Mouse (Mus musculus) thymus, postnatal 0 days (tissue): Measurements from ENCODE around the gene Pkig. TPM values are rescaled to one million over a fixed set of nuclear protein-coding genes. Genes with fewer than 3 reads are reported as not detected.
"Not testable (repeated sequence)": the region's sequence is repeated elsewhere in the genome, so short reads cannot be mapped to it uniquely, and the experiment has no call there.

Experiments used
- DNase-seq: peaks from one replicate; pipeline ENCODE4 v3.0.0-alpha.2; 2015; ENCODE audit warnings: low spot score
- polyA plus RNA-seq: library from polyadenylated mRNA; unstranded; fragments of >200 nt; fragmentation: Nextera tagmentation; extraction: Ambion mirVana; gene quantifications from 2 replicates; pipeline ENCODE4 v1.2.1, GENCODE M21; 2015

The Pkig gene
- polyA plus RNA-seq = 63.5 and 66.1 TPM in 2 replicates

GRCm38 (mm10) chr2:163657975-163658886, at the start of gene Pkig:
TSS of gene Pkig (plus strand) at chr2:163658386.
- DNase-seq = peak; percentile 88

- no peak for DNase-seq
Observed at GRCm38 (mm10) chr2:163609281-163609975, 48.8 kb upstream of the Pkig start.

GRCm38 (mm10) chr2:163611176-163611575, 47.0 kb upstream of the Pkig start:
- DNase-seq = no peak

- DNase-seq = no peak
Observed at GRCm38 (mm10) chr2:163613206-163613605, 45.0 kb upstream of the Pkig start.

- DNase-seq = no peak
Observed at GRCm38 (mm10) chr2:163613990-163614389, 44.2 kb upstream of the Pkig start.

- DNase-seq = no peak
Observed at GRCm38 (mm10) chr2:163615401-163615800, 42.8 kb upstream of the Pkig start.

GRCm38 (mm10) chr2:163615906-163616651, 42.1 kb upstream of the Pkig start:
- no peak for DNase-seq

GRCm38 (mm10) chr2:163616652-163617227, 41.4 kb upstream of the Pkig start:
- no peak for DNase-seq

GRCm38 (mm10) chr2:163617232-163617863, 40.8 kb upstream of the Pkig start:
- DNase-seq = no peak

GRCm38 (mm10) chr2:163617874-163618273, 40.3 kb upstream of the Pkig start:
- no peak for DNase-seq

GRCm38 (mm10) chr2:163620451-163620850, 37.7 kb upstream of the Pkig start:
- DNase-seq = no peak

- not testable (repeated sequence) for DNase-seq
Observed at GRCm38 (mm10) chr2:163621401-163621800, 36.8 kb upstream of the Pkig start.

- DNase-seq = no peak
Observed at GRCm38 (mm10) chr2:163631223-163631622, 27.0 kb upstream of the Pkig start.

- DNase-seq = no peak
Observed at GRCm38 (mm10) chr2:163631715-163632114, 26.5 kb upstream of the Pkig start.

- no peak for DNase-seq
Observed at GRCm38 (mm10) chr2:163634211-163634610, 24.0 kb upstream of the Pkig start.

- DNase-seq = no peak
Observed at GRCm38 (mm10) chr2:163636057-163636456, 22.1 kb upstream of the Pkig start.

GRCm38 (mm10) chr2:163637655-163638266, 20.4 kb upstream of the Pkig start:
- DNase-seq = no peak

GRCm38 (mm10) chr2:163640493-163640892, 17.7 kb upstream of the Pkig start:
- DNase-seq = no peak

- no peak for DNase-seq
Observed at GRCm38 (mm10) chr2:163641681-163642080, 16.5 kb upstream of the Pkig start.
